8 mouse cellular contexts compared by ENCODE assay signal in genomic region chr17:48002486-48002885, GRCm38 (mm10). TPM values are rescaled to one million over a fixed set of nuclear protein-coding genes. Genes with fewer than 3 reads are reported as not detected.
DNase-seq lines count a peak whose midpoint lies in the region; ATAC-seq and TF ChIP-seq lines count a peak whose summit lies in the region.
"Had no signal": no experiment of that assay in that cellular context is flagged by ENCODE, and none has a peak within 500 bp of the region (broad histone marks: within the 10 kb centered on the region; RNA-seq: fewer than 3 reads in every experiment).

No protein-coding gene starts in this region.

- DNase-seq in embryonic facial prominence, embryonic 10.5 days (ENCODE audit: low spot score), result no peak
- DNase-seq in frontal cortex, postnatal 10 days (ENCODE audit: low spot score in 2 of 2), result no peak
- DNase-seq in adrenal gland, postnatal 36 days, result no peak
- DNase-seq in cerebellum, postnatal 36 days, result no peak

- H3K9me3 ChIP-seq in embryonic facial prominence, embryonic 10.5 days, result no peaks in the 10 kb centered on the region
- no peaks in the 10 kb centered on the region for H3K9me3 ChIP-seq in intestine, embryonic 15.5 days
- H3K9me3 ChIP-seq in liver, embryonic 15.5 days (replicated peaks), result no peaks in the 10 kb centered on the region

- TF ChIP-seq CTCF in C2C12 (IDR thresholded peaks at IDR 0.05; ENCODE audit: control insufficient read depth, insufficient read depth, insufficient read length), result no peak

- no peaks in the 10 kb centered on the region for H3K79me2 ChIP-seq in C2C12 (ENCODE audit: control insufficient read depth, insufficient read depth)

- H3K27me3 ChIP-seq in C2C12 (ENCODE audit: control insufficient read depth, insufficient read depth, insufficient read length), result no peaks in the 10 kb centered on the region
- peaks cover 21% of the 10 kb centered on the region for H3K27me3 ChIP-seq in embryonic facial prominence, embryonic 10.5 days (replicated peaks; ENCODE audit: low read depth, poor library complexity, severe bottlenecking)
- H3K27me3 ChIP-seq in intestine, embryonic 15.5 days (replicated peaks), result no peaks in the 10 kb centered on the region
- no peaks in the 10 kb centered on the region for H3K27me3 ChIP-seq in liver, embryonic 15.5 days

- 54% methylated on average over 4 of the region's 4 CpGs for WGBS in embryonic facial prominence, embryonic 10.5 days
- 46% methylated on average over 4 of the region's 4 CpGs for WGBS in intestine, embryonic 15.5 days
- WGBS in liver, embryonic 15.5 days (ENCODE audit: insufficient replicate concordance), result 64% methylated on average over 4 of the region's 4 CpGs

- H3K4me1 ChIP-seq in embryonic facial prominence, embryonic 10.5 days, result peaks cover 83% of the 10 kb centered on the region
- H3K4me1 ChIP-seq in intestine, embryonic 15.5 days (replicated peaks), result peaks cover 58% of the 10 kb centered on the region
- H3K4me1 ChIP-seq in liver, embryonic 15.5 days (replicated peaks), result peaks cover 66% of the 10 kb centered on the region

- ATAC-seq in intestine, embryonic 15.5 days, result 0 out of 2 replicates have a peak, but pooled peaks have one; percentile 4
- no peak for ATAC-seq in liver, embryonic 15.5 days (ENCODE audit: insufficient read depth)

- H3K4me3 ChIP-seq in C2C12 (ENCODE audit: insufficient read depth, poor library complexity, severe bottlenecking), result no peak overlapping the region
- peak overlapping the region; percentile 51 for H3K4me3 ChIP-seq in embryonic facial prominence, embryonic 10.5 days
- peak overlapping the region; percentile 24; the same call in 1 of the 2 replicates for H3K4me3 ChIP-seq in intestine, embryonic 15.5 days (replicated peaks)
- no peak overlapping the region for H3K4me3 ChIP-seq in liver, embryonic 15.5 days (replicated peaks)

- H3K27ac ChIP-seq in embryonic facial prominence, embryonic 10.5 days (replicated peaks), result peak overlapping the region; percentile 86
- peak overlapping the region; percentile 88 for H3K27ac ChIP-seq in intestine, embryonic 15.5 days
- peak overlapping the region; percentile 79 for H3K27ac ChIP-seq in liver, embryonic 15.5 days (replicated peaks)

- H3K79me3 ChIP-seq in C2C12 (ENCODE audit: low read depth), result no peaks in the 10 kb centered on the region

- H3ac ChIP-seq in C2C12 (ENCODE audit: control insufficient read depth, insufficient read length, low read depth), result peak overlapping the region; percentile 55

- peak overlapping the region; percentile 26; the same call in 1 of the 2 replicates for H3K9ac ChIP-seq in intestine, embryonic 15.5 days
- H3K9ac ChIP-seq in liver, embryonic 15.5 days, result peak overlapping the region; percentile 48

- no peaks in the 10 kb centered on the region for H3K36me3 ChIP-seq in C2C12 (ENCODE audit: control insufficient read depth, insufficient read depth)
- no peaks in the 10 kb centered on the region for H3K36me3 ChIP-seq in embryonic facial prominence, embryonic 10.5 days (replicated peaks)
- no peaks in the 10 kb centered on the region for H3K36me3 ChIP-seq in intestine, embryonic 15.5 days
- H3K36me3 ChIP-seq in liver, embryonic 15.5 days (replicated peaks), result no peaks in the 10 kb centered on the region

- H3K4me2 ChIP-seq in intestine, embryonic 15.5 days (replicated peaks), result peak overlapping the region; percentile 66
- H3K4me2 ChIP-seq in liver, embryonic 15.5 days, result peak overlapping the region; percentile 73

TF ChIP-seq in C2C12, 6 proteins besides CTCF, POLR2A, EP300 and RAD21:
- TF ChIP-seq FOSL1 (IDR thresholded peaks at IDR 0.05; ENCODE audit: insufficient read depth, low read length, poor library complexity, severe bottlenecking) (no peak), MAX (IDR thresholded peaks at IDR 0.05) (no peak), USF1 (IDR thresholded peaks at IDR 0.05; ENCODE audit: low read depth) (no peak), MYOG (IDR thresholded peaks at IDR 0.05; ENCODE audit: control insufficient read depth, extremely low read depth, insufficient read length) (no peak), CEBPB (IDR thresholded peaks at IDR 0.05; ENCODE audit: low read depth) (no peak), MYOD1 (IDR thresholded peaks at IDR 0.05; ENCODE audit: control insufficient read depth, insufficient read length, low read depth) (no peak)

RNA-seq across cellular contexts. Expression of gene 1700122O11Rik, which starts 35.6 kb away (rescaled TPM):
- not detected for polyA plus RNA-seq in C2C12 (2012; fragmentation: generic; extraction: Trizol)
- polyA plus RNA-seq in embryonic facial prominence, embryonic 10.5 days (2016; fragmentation: Nextera tagmentation; extraction: Ambion mirVana), result not detected in 2 replicates
- polyA plus RNA-seq in intestine, embryonic 15.5 days (2015; fragmentation: Nextera tagmentation; extraction: Ambion mirVana), result not detected in 2 replicates
- not detected in 2 replicates for polyA plus RNA-seq in liver, embryonic 15.5 days (2015; fragmentation: Nextera tagmentation; extraction: Ambion mirVana)
- total RNA-seq in adrenal gland, postnatal 36 days (2021), result not detected
- total RNA-seq: left cerebral cortex, postnatal 4 days had no signal

Comparison
In these comparisons a context has a peak if more than half of its experiments do, and no peak if none do; other contexts are left out.
1. H3K4me3 ChIP-seq: peak in embryonic facial prominence, embryonic 10.5 days (single experiment) and intestine, embryonic 15.5 days (single experiment); none in C2C12 (single experiment) and liver, embryonic 15.5 days (single experiment).
2. Peak in every context shown above with its lines, with median percentiles within 50 percentile points of each other: H3K27ac ChIP-seq.